Mouse (Mus musculus): Measurements from ENCODE around the gene Cenpa. TPM values are rescaled to one million over a fixed set of nuclear protein-coding genes. Genes with fewer than 3 reads are reported as not detected.

The Cenpa gene
- total RNA-seq, 1 experiment from 2014 or later = 39.1 TPM

Small RNA genes within 50 kb of the gene (microRNA-seq; reads per million reads assigned to microRNA genes)
- 0.76 to 0.85 reads per million in 2 experiments for gene Mir5625

Other genes with a start within 250 kb of the Cenpa start
- 0.07 and 0.08 TPM in 2 replicates for gene Otof, start 204.8 kb upstream of the Cenpa start, total RNA-seq (2021)
- gene 1700001C02Rik, start 200.7 kb upstream of the Cenpa start, total RNA-seq (2021) = not detected in 2 replicates
- 1.0 and 1.4 TPM in 2 replicates for gene Cib4, start 120.9 kb upstream of the Cenpa start, total RNA-seq (2021)
- gene Kcnk3, start 78.6 kb upstream of the Cenpa start, total RNA-seq (2021) = 678 and 701 TPM in 2 replicates
- gene Slc35f6, start 18.8 kb upstream of the Cenpa start, total RNA-seq (2021) = 33.9 and 38.9 TPM in 2 replicates
- gene Dpysl5, start 44.8 kb downstream of the Cenpa start, total RNA-seq (2021) = 1.4 and 4.5 TPM in 2 replicates
- gene Mapre3, start 147.9 kb downstream of the Cenpa start, total RNA-seq (2021) = 44.1 and 46.5 TPM in 2 replicates
- gene Tmem214, start 201.2 kb downstream of the Cenpa start, total RNA-seq (2021) = 48.5 and 55.1 TPM in 2 replicates
- 10.4 and 11.7 TPM in 2 replicates for gene Agbl5, start 221.9 kb downstream of the Cenpa start, total RNA-seq (2021)
- 210 and 212 TPM in 2 replicates for gene Ost4, start 241.0 kb downstream of the Cenpa start, total RNA-seq (2021)
- gene Emilin1, start 246.6 kb downstream of the Cenpa start, total RNA-seq (2021) = 46.2 and 51.0 TPM in 2 replicates

All from adrenal gland, postnatal 14 days (tissue).